In the genomic region with DNA sequence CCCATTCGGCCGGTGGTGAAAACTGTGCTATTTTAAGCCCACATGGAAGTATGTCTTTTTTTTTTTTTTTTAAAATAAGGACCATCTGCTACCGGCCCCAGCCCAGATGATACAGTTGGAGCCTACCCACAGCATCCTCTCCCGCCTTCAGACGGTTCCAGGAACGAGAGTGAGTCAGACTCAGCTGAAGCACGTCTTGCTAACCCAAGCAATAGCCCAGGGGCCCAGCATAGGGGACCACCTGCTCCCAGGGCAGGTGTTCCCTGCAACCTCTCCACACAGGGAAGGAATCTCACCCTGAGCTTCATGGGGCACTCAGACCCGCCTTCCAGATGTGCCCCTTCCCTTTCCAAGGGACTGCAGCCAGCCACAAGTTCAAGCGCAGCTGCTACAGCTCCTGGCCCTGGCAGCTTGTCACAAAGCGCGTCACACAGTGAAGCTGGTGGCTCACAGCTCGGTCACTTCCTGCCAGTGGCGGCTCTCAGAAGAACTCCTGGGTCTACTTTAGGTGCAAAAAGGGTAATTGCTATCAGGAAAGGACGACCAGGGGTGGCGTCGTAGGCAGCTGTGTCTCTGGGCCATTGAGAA, we compare ENCODE assay signal across 7 mouse cellular contexts.
A peak's percentile ranks its signal among the peaks of the same experiment; 100 is the strongest.
DNase-seq lines count a peak whose midpoint lies in the region; ATAC-seq and TF ChIP-seq lines count a peak whose summit lies in the region.

No protein-coding gene starts in this region.

- ATAC-seq in CD4-positive, CD25-positive, alpha-beta regulatory T cell, adult 4 months, result peak; percentile 80
- ATAC-seq in heart, embryonic 12.5 days (ENCODE audit: insufficient number of reproducible peaks, low FRiP score), result no peak
- ATAC-seq in neutrophil, adult 5-6 weeks (ENCODE audit: extremely low read depth, insufficient number of reproducible peaks, low FRiP score, poor library complexity, severe bottlenecking), result peak; percentile 76

- peak overlapping the region; percentile 42; the same call in 1 of the 2 replicates for H3K9ac ChIP-seq in heart, embryonic 12.5 days

- peaks cover 29% of the 10 kb centered on the region for H3K4me1 ChIP-seq in heart, embryonic 12.5 days (replicated peaks)

- DNase-seq in brain, adult 2 months (ENCODE audit: low read depth, low spot score), result peak; percentile 89
- DNase-seq in left cerebral cortex, adult 2 months (ENCODE audit: extremely low spot score in 1 of 2, low spot score in 2 of 2), result peak; percentile 50 to 80
- DNase-seq in cerebellum, adult 18-20 months, result no peak
- DNase-seq in adrenal gland, postnatal 25 days, result no peak

- no peaks in the 10 kb centered on the region for H3K27me3 ChIP-seq in heart, embryonic 12.5 days (replicated peaks)

- TF ChIP-seq CTCF in left cerebral cortex, adult 2 months (IDR thresholded peaks at IDR 0.05), result no peak

- no peaks in the 10 kb centered on the region for H3K36me3 ChIP-seq in heart, embryonic 12.5 days

- intact Hi-C loops in left cerebral cortex, adult 2 months (cut with DNase I), result loop anchor here (2.0 to 5.0 kb wide), 4 partner anchors 90 to 898 kb away; no protein-coding TSS in a partner anchor

- no peaks in the 10 kb centered on the region; the same call in 1 of the 2 replicates for H3K9me3 ChIP-seq in heart, embryonic 12.5 days (replicated peaks)

- 50% methylated on average over 16 of the region's 16 CpGs for WGBS in heart, embryonic 12.5 days

- no peak overlapping the region for H3K27ac ChIP-seq in heart, embryonic 12.5 days (ENCODE audit: poor library complexity, severe bottlenecking)
- H3K27ac ChIP-seq in left cerebral cortex, adult 2 months, result peak overlapping the region; percentile 83

- H3K4me2 ChIP-seq in heart, embryonic 12.5 days, result no peak overlapping the region

- no peak overlapping the region for H3K4me3 ChIP-seq in heart, embryonic 12.5 days
- H3K4me3 ChIP-seq in left cerebral cortex, adult 2 months, result no peak overlapping the region

Comparison
In these comparisons a context has a peak if more than half of its experiments do, and no peak if none do; other contexts are left out.
1. DNase-seq: peak in brain, adult 2 months (single experiment) and left cerebral cortex, adult 2 months (2 of 2); none in cerebellum, adult 18-20 months (0 of 2) and adrenal gland, postnatal 25 days (single experiment).